Mouse (Mus musculus) stomach, embryonic 15.5 days (tissue): ENCODE data around the gene Pcgf1. TPM values are rescaled to one million over a fixed set of nuclear protein-coding genes. Genes with fewer than 3 reads are reported as not detected.
A peak's percentile ranks its signal among the peaks of the same experiment; 100 is the strongest.

Source experiments
- ATAC-seq: fragments of 200-750 bp; cut with Nextera tagmentation; 2 replicates; pipeline ENCODE4 v1.8.0; 2017; ENCODE audit warnings: low read depth, moderate number of reproducible peaks, moderate TSS enrichment; ENCODE audit not compliant: insufficient read depth, low FRiP score
- H3K27ac ChIP-seq: fragments of 300-500 bp; sonication (generic); 2 replicates; pipeline ENCODE4 v1.5.1; 2015; ENCODE audit warnings: mild to moderate bottlenecking, inconsistent platforms
- H3K27me3 ChIP-seq: fragments of 300-500 bp; sonication (generic); replicated peaks from 2 replicates; pipeline ENCODE4 v1.6.1; 2015; ENCODE audit warnings: inconsistent platforms
- H3K36me3 ChIP-seq: fragments of 300-500 bp; sonication (generic); 2 replicates; pipeline ENCODE4 v1.6.1; 2015; ENCODE audit warnings: inconsistent platforms
- H3K4me1 ChIP-seq: fragments of 300-500 bp; sonication (generic); 2 replicates; pipeline ENCODE4 v1.6.1; 2015; ENCODE audit warnings: inconsistent platforms
- H3K4me2 ChIP-seq: fragments of 300-500 bp; sonication (generic); 2 replicates; pipeline ENCODE4 v1.6.1; 2015; ENCODE audit warnings: mild to moderate bottlenecking, inconsistent platforms
- H3K4me3 ChIP-seq: fragments of 300-500 bp; sonication (generic); replicated peaks from 2 replicates; pipeline ENCODE4 v1.5.1; 2015; ENCODE audit warnings: inconsistent platforms
- H3K9ac ChIP-seq: fragments of 300-500 bp; sonication (generic); 2 replicates; pipeline ENCODE4 v1.6.1; 2015; ENCODE audit warnings: inconsistent platforms
- H3K9me3 ChIP-seq: fragments of 300-500 bp; sonication (generic); 2 replicates; pipeline ENCODE4 v1.6.1; 2016; ENCODE audit warnings: inconsistent platforms
- WGBS: fragments of 180-500 bp; shearing (Covaris S2); methylation state at CpG from one replicate; pipeline ENCODE4 v1.1.7; 2015; 5-methylcytosine and 5-hydroxymethylcytosine counted together
- polyA plus RNA-seq: library from polyadenylated mRNA; unstranded; fragments of >200 nt; fragmentation: Nextera tagmentation; extraction: Ambion mirVana; gene quantifications from 2 replicates; pipeline ENCODE4 v1.2.1, GENCODE M21; 2015

Pcgf1 gene
- polyA plus RNA-seq, 1 experiment from 2014 or later: 34.6 TPM

DNA sequence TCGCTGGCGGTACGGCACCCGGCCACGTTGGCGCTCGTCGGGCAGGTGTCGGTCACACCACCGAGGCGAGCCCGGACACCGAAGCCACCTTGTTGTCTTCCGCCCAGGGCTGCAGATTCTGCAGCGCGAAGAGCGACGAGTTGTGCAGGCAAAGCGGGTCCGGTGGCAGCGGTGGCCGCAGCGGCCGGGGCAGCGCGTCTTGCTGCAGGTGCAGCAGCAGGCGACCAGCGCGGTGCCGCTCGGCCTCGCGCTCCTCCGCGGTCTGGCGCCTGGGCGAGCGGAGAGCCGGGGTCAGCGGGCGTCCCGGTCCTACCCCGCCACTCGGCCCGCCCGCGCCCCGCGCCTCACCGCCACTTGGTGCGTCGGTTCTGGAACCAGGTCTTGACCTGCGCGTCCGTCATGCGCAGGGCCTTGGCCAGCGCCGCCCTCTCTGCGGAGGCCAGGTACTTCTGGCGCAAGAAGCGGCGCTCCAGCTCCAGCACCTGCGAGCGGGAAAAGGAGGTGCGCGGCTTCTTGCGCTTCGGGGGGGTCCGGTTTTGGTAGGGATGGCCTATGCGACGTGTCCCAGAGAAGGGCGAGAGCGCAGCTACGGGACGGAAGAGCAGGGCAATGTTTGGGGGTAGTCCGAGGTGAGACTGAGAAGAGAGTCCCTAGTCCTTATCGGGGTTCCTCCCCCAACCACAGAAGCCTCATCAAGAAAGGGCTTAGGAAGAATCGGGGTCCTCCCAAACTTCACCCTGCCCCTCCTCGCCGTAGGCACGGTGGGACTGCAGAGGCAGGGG lies 8.8 kb upstream of the Pcgf1 start:
- Histone ChIP-seq H3K27me3 (peaks cover 94% of the 10 kb centered on the region), H3K4me1 (peaks cover 28% of the 10 kb centered on the region), H3K9ac (no peak overlapping the region), H3K4me3 (peak overlapping the region; percentile 28), H3K9me3 (no peaks in the 10 kb centered on the region), H3K36me3 (no peaks in the 10 kb centered on the region), H3K27ac (no peak overlapping the region), H3K4me2 (peak overlapping the region; percentile 56)
- ATAC-seq: no peak
- 1% methylated on average over 80 of the region's 81 CpGs for WGBS

DNA sequence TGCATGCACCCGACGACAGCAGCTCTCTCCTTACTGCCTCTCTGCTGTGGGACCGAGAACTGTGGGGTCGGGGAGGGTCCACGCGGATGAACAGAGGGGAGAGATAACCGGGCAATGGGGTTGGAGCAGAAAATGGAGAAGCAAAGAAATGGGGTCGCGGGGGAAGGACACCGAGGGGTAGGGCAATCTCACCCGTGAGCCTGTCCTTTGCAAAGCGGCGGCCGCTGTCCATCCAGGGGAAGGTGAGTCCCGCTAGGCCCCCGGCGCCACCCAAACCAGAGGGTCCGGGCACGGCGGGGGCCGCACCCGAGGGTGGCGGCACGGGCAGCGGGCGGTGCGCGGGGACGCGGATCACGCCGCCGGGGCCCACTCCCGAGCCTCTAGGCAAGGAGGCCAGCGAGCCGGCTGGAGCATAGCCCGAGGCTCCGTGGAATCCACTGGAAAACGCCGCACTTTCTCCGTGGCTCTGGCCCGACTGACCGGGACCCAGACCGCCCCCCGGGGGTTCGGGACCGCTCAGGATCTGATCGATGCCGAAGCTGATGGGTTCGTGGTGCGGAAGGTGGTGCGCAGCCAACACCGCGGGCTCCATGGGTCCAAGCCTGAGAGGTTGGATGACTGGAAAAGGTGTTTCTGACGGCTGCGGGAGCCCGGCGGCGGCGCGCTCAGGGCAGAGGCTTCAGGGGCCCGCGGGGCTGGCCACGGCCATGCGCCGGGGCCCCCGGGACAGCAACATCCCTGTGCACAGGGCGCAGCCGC lies 8.0 kb upstream of the Pcgf1 start:
- no peak overlapping the region for H3K9ac ChIP-seq
- no peaks in the 10 kb centered on the region for H3K9me3 ChIP-seq
- no peaks in the 10 kb centered on the region for H3K36me3 ChIP-seq
- H3K4me2 ChIP-seq: peak overlapping the region; percentile 56
- H3K4me3 ChIP-seq: peak overlapping the region; percentile 28
- no peak for ATAC-seq
- H3K4me1 ChIP-seq: peaks cover 28% of the 10 kb centered on the region
- peaks cover 93% of the 10 kb centered on the region for H3K27me3 ChIP-seq
- 2% methylated on average over 69 of the region's 69 CpGs for WGBS
- no peak overlapping the region for H3K27ac ChIP-seq

DNA sequence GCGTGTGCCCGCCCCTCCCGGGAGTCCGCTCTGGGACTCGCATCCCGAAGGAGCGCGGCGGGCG lies 7.6 kb upstream of the Pcgf1 start, which contains the start of gene Tlx2:
TSS of gene Tlx2 (minus strand) at position 47 of the 64 bp plus-strand sequence.
- WGBS: under 1% methylated on average over 10 of the region's 10 CpGs
- H3K4me1 ChIP-seq: peaks cover 28% of the 10 kb centered on the region
- peak within 1 kb of the TSS; percentile 28 for H3K4me3 ChIP-seq
- H3K9ac ChIP-seq: no peak within 1 kb of the TSS
- H3K4me2 ChIP-seq: peak within 1 kb of the TSS; percentile 56
- peaks cover 92% of the 10 kb centered on the region for H3K27me3 ChIP-seq
- no peak within 1 kb of the TSS for H3K27ac ChIP-seq
- H3K9me3 ChIP-seq: no peaks in the 10 kb centered on the region
- H3K36me3 ChIP-seq: no peaks in the 10 kb centered on the region
- no peak for ATAC-seq

DNA sequence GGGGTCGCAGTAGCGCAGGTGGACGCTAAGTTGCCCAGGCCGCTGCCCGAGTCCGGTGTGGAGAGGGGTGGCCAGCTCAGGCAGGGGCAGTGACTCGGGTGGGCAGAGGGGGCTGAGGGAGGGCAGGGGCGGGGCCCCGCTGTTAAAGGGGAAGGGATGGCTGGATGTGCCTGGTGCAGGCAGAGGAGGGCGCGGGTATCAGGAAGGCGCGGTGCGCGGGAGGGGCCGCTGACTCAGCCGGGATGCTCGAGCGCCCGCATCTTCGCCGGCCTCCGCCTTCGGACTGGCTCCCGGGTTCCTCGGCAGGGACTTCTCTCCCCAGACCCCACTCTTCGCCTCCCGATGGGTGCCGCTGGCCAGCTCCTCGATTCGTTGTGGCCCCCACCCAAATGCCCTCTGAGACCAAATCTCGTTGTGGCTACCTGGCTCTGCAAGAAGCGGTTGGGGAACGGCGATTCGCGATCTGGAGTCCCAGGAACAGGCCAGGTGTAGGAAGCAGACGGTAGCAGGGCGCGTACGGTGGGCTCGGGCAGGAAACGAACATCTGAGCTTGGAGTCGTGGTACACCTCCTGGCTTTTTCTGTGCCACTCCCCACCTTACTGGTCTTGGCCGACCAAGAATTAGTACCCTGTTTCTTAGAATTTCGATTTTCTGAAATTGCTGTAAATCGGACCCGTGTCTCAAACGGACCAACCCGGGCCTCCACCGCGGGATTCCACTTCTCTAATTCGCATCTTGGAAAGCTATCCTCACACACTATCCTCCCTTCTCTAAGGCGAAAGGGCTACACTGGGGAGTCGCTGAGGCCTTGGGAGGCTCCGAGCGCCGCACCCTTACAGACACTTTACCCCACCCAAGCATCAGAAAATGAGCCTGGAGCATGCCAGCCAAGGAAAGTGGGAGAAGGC lies 7.1 kb upstream of the Pcgf1 start:
- no peak overlapping the region for H3K27ac ChIP-seq
- no peak for ATAC-seq

DNA sequence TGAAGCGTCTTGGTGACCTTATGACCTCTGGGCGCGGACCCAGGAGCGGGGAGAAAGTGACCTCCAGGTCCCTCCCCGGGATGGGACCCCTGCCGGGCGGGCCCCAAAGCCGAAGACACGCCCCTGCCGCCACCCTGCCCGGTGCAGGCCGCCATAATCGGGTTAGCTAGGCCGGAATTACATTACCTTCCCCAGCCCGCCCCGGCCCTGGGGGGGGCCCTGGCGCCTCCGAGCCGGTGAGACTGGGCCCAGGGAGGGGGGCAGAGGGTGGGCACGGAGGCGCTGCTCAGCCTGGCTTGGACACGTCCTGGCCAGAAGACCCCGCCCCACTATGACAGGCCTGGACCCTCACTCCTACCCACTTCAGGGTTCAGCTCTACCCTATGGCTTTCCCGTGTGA lies 6.4 kb upstream of the Pcgf1 start:
- Histone ChIP-seq H3K27ac (no peak overlapping the region), H3K4me2 (peak overlapping the region; percentile 16; the same call in 1 of the 2 replicates)

More for the DNA sequence above, 7.1 kb upstream of the Pcgf1 start:
- Histone ChIP-seq H3K27me3 (peaks cover 93% of the 10 kb centered on the region), H3K36me3 (no peaks in the 10 kb centered on the region), H3K4me3 (peak overlapping the region; percentile 28), H3K4me2 (peak overlapping the region; percentile 37), H3K9ac (no peak overlapping the region), H3K9me3 (no peaks in the 10 kb centered on the region), H3K4me1 (peaks cover 28% of the 10 kb centered on the region)
- WGBS: under 1% methylated on average over 52 of the region's 58 CpGs

DNA sequence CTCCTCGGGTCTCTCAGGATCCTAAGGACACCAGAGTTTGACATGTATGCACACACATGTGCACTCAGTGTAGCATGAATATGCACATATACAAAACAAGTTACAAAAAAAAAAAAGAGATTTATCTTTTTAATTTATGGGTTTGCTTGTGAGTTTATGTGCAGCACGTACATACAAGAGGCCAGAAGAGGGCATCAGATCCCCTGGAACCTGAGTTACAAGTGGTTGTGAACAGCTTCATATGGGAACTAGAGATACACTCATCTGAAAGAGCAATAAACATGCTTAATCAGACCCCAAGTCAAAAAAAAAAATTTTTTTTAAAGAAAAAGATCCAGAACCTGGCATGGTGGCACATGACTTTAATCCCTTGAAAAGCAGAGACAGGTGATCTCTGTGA lies 2.7 kb upstream of the Pcgf1 start:
- Histone ChIP-seq H3K4me2 (no peak overlapping the region), H3K4me3 (no peak overlapping the region), H3K4me1 (peaks cover 19% of the 10 kb centered on the region), H3K27ac (no peak overlapping the region), H3K36me3 (no peaks in the 10 kb centered on the region), H3K9me3 (no peaks in the 10 kb centered on the region), H3K9ac (no peak overlapping the region), H3K27me3 (peaks cover 63% of the 10 kb centered on the region)
- WGBS: 12% methylated on average over 2 of the region's 2 CpGs
- no peak for ATAC-seq

More for the DNA sequence above, 6.4 kb upstream of the Pcgf1 start:
- H3K9me3 ChIP-seq: no peaks in the 10 kb centered on the region
- peaks cover 91% of the 10 kb centered on the region for H3K27me3 ChIP-seq
- no peak for ATAC-seq
- no peaks in the 10 kb centered on the region for H3K36me3 ChIP-seq
- H3K4me1 ChIP-seq: peaks cover 28% of the 10 kb centered on the region
- H3K9ac ChIP-seq: no peak overlapping the region
- WGBS: 2% methylated on average over 24 of the region's 24 CpGs
- peak overlapping the region; percentile 28 for H3K4me3 ChIP-seq

DNA sequence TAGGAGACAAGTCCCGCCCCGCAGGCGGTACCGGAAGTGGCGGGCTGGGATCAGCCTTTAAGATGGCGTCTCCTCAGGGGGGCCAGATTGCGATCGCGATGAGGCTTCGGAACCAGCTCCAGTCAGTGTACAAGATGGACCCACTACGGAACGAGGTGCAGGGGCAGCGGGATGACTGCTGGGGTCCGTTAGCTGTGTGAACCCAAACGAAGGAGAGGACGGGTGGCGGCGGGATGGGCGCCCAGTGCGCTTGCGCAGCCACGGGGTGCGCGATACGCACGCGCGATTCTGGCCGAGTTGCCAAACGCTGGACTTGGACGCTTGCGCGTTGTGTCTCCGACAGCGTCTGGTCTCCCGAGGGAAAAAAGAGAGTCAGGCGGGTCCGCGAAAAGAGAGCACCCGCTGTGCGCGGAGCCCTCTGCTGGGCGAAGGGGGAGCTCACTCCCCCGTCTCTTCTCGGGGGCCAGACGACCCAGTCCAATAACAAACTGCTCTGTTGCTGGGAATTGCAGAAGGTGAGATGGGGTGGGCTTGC lies 722 bp downstream of the Pcgf1 start:
- peak overlapping the region; percentile 98 for H3K4me2 ChIP-seq
- H3K36me3 ChIP-seq: no peaks in the 10 kb centered on the region
- peaks cover 43% of the 10 kb centered on the region for H3K27me3 ChIP-seq
- peak; percentile 92 for ATAC-seq
- peak overlapping the region; percentile 87 for H3K27ac ChIP-seq
- peak overlapping the region; percentile 66 for H3K4me3 ChIP-seq
- under 1% methylated on average over 46 of the region's 46 CpGs for WGBS
- H3K9me3 ChIP-seq: no peaks in the 10 kb centered on the region
- peaks cover 8% of the 10 kb centered on the region; the same call in 1 of the 2 replicates for H3K4me1 ChIP-seq
- H3K9ac ChIP-seq: peak overlapping the region; percentile 53

DNA sequence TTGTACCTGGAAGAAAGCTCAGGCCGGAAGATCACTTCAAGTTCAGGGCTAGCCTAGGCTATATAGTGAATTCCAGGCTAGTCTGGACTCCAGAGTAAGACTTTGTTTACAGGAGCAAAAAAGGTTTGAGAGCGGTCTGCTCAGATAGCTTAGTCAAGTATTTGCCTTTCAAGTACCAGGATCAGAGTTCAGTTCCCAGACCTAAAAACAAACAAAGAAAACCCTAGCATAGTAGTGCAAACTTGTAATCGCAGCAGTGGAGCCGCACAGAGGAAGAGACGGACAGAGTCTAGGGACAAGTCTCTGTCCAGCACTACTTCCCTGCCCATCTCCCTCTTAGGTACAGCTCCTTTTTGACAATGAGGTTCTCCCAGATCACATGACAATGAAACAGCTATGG lies 2.5 kb downstream of the Pcgf1 start:
- no peaks in the 10 kb centered on the region for H3K36me3 ChIP-seq
- no peaks in the 10 kb centered on the region for H3K9me3 ChIP-seq
- no peak overlapping the region for H3K4me3 ChIP-seq
- H3K27me3 ChIP-seq: peaks cover 46% of the 10 kb centered on the region
- no peak overlapping the region for H3K27ac ChIP-seq
- WGBS: 92% methylated on average over 5 of the region's 5 CpGs
- no peak overlapping the region for H3K4me2 ChIP-seq
- no peak for ATAC-seq
- H3K9ac ChIP-seq: no peak overlapping the region
- peaks cover 8% of the 10 kb centered on the region; the same call in 1 of the 2 replicates for H3K4me1 ChIP-seq

DNA sequence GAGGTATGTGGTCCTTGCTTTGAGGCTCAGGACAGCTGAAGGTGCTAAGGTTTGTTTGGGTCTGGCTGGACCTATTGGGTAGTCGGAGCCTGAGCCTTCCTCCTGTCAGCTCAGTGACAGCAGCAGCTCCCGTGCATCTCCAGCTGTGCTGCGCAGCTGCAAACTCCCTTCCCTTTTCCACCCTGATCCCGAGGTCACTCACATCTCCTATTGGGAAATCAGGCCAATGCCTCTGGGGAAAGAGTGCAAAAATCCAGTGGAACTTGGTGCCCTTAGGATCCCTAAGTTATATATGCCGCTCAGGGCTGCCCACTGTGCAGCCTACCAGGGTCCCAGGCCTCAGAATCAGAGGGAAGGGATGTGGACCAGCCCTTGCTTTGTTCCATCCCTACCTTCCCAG lies 5.8 kb downstream of the Pcgf1 start:
- Histone ChIP-seq H3K4me2 (no peak overlapping the region), H3K27me3 (peaks cover 59% of the 10 kb centered on the region), H3K36me3 (no peaks in the 10 kb centered on the region), H3K4me3 (no peak overlapping the region), H3K27ac (no peak overlapping the region), H3K9me3 (no peaks in the 10 kb centered on the region), H3K9ac (no peak overlapping the region), H3K4me1 (peaks cover 20% of the 10 kb centered on the region)
- no peak for ATAC-seq
- 21% methylated on average over 5 of the region's 5 CpGs for WGBS

DNA sequence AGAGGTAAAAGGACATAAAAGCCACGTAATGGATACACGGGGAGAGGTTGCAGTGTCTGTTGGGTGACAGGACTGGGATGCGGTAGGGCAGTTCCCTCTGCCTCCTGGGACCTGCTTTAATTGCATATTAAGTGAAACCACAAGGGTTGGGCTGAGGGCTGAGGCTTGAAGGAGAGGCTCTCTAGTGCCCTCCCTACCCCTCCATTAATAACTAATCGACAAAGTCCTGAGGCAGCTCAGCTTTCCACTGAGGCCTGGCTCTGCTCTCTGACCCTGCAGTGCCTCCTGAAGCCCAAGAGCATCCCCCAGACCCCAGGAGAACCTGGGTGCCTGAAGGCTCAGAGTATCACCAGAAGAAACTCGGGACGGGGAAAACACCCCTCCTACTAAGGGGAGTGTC lies 6.8 kb downstream of the Pcgf1 start:
- H3K27ac ChIP-seq: no peak overlapping the region
- no peaks in the 10 kb centered on the region for H3K36me3 ChIP-seq
- H3K27me3 ChIP-seq: peaks cover 67% of the 10 kb centered on the region
- WGBS: 12% methylated on average over 6 of the region's 6 CpGs
- peaks cover 14% of the 10 kb centered on the region for H3K4me1 ChIP-seq
- H3K4me3 ChIP-seq: no peak overlapping the region
- H3K9ac ChIP-seq: no peak overlapping the region
- no peak overlapping the region for H3K4me2 ChIP-seq
- no peaks in the 10 kb centered on the region for H3K9me3 ChIP-seq
- no peak for ATAC-seq

DNA sequence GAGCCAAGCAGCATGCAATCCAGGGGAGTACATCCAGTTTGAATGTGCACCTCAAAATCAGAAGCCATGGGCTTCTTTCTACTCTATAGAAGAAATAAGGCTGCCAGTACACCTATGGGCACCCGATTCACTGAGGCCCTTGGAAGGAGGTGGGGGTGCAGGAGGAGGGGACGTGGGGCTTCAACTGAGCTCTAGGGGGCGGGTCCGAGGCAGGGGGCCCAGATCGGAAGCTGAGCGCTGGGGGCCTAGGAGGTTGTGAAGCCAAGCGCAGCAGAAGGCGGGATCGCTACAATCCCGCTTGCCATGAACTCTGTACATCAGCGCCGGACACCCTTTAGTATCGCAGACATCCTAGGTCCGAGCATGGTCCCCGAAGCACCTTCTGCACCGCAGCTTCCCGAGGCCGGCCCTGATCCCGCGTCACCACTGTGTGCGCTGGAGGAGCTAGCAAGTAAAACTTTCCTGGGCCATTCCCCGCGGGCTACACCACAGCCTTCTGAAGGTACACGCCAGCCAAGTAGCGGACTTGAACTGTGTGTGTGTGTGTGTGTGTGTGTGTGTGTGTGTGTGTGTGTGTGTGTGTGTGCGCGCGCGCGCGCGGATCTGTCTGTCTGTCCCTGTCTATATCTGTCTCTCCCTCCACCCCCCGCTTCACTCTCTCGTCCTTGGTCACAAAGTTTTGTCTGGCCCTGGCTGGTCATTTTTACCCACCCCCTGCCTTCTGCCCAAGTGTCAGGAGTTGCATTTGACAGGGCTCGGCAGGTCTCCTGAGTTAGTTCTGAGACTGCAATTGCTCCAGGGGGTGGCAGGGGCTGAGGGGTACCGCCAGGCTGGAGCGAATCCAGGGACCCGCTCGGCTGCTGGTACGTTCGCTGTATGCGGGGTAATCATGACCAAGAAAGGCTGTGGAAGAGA lies 8.7 kb downstream of the Pcgf1 start, which contains the start of gene Lbx2:
TSS of gene Lbx2 (plus strand) at position 247 of the 915 bp plus-strand sequence.
- no peak within 1 kb of the TSS for H3K27ac ChIP-seq
- no peak for ATAC-seq
- no peak within 1 kb of the TSS for H3K9ac ChIP-seq

More for the DNA sequence above, 8.7 kb downstream of the Pcgf1 start, which contains the start of gene Lbx2:
- peak within 1 kb of the TSS; percentile 25 for H3K4me3 ChIP-seq
- H3K9me3 ChIP-seq: no peaks in the 10 kb centered on the region
- peaks cover 79% of the 10 kb centered on the region for H3K27me3 ChIP-seq
- H3K4me1 ChIP-seq: peaks cover 14% of the 10 kb centered on the region
- no peaks in the 10 kb centered on the region for H3K36me3 ChIP-seq
- H3K4me2 ChIP-seq: peak within 1 kb of the TSS; percentile 48
- whole genome bisulfite sequencing: 6% methylated on average over 41 of the region's 42 CpGs
